In the genomic region with DNA sequence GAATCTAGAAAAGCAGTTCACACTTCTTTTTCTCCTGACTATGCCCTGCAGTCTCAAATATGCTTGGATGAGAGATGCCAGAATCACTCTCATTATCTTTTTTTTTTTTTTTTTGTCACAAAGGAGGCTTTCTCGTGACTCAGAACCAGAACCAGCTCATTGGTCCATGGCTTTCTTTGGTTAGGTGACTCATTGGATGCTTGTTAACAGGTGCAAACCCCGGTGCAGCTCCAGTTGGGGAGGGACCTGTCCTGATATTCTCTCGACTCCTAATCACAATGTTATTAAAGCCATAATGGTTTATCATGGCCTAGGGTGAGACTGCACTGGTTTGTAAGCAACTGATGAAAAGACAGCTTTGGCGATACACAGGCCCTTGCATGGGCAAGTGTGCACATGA, we compare ENCODE assay signal across 27 mouse cellular contexts. TPM values are rescaled to one million over a fixed set of nuclear protein-coding genes. Genes with fewer than 3 reads are reported as not detected.
DNase-seq lines count a peak whose midpoint lies in the region; ATAC-seq and TF ChIP-seq lines count a peak whose summit lies in the region.
"Had no signal": no experiment of that assay in that cellular context is flagged by ENCODE, and none has a peak within 500 bp of the region (broad histone marks: within the 10 kb centered on the region; RNA-seq: fewer than 3 reads in every experiment).

No protein-coding gene starts in this region.

- no peak overlapping the region for H3ac ChIP-seq in C2C12 (ENCODE audit: control insufficient read depth, insufficient read length, low read depth)

- H3K9me3 ChIP-seq in hindbrain, embryonic 16.5 days (ENCODE audit: control insufficient read depth, low read length): peaks cover 2% of the 10 kb centered on the region
- H3K9me3 ChIP-seq: embryonic facial prominence, embryonic 13.5 days; embryonic facial prominence, embryonic 15.5 days had no signal

- H3K9ac ChIP-seq in hindbrain, embryonic 16.5 days (ENCODE audit: low read depth, low read length): no peak overlapping the region
- H3K9ac ChIP-seq: embryonic facial prominence, embryonic 13.5 days; embryonic facial prominence, embryonic 15.5 days; forebrain, embryonic 12.5 days had no signal

- no peak for TF ChIP-seq CTCF in C2C12 (IDR thresholded peaks at IDR 0.05; ENCODE audit: control insufficient read depth, insufficient read depth, insufficient read length)

- no peaks in the 10 kb centered on the region for H3K36me3 ChIP-seq in C2C12 (ENCODE audit: control insufficient read depth, insufficient read depth)
- no peaks in the 10 kb centered on the region for H3K36me3 ChIP-seq in hindbrain, embryonic 16.5 days (ENCODE audit: control insufficient read depth, insufficient read depth, low read length)
- H3K36me3 ChIP-seq: embryonic facial prominence, embryonic 13.5 days; embryonic facial prominence, embryonic 15.5 days; forebrain, embryonic 10.5 days; forebrain, embryonic 12.5 days; G1E had no signal

- no peak overlapping the region for H3K4me2 ChIP-seq in hindbrain, embryonic 16.5 days (ENCODE audit: low read length)
- H3K4me2 ChIP-seq: embryonic facial prominence, embryonic 13.5 days; embryonic facial prominence, embryonic 15.5 days; forebrain, embryonic 12.5 days had no signal

- no peaks in the 10 kb centered on the region; the same call in 1 of the 2 replicates for H3K4me1 ChIP-seq in hindbrain, embryonic 16.5 days (ENCODE audit: control insufficient read depth, insufficient read depth, low read depth, low read length)
- H3K4me1 ChIP-seq: embryonic facial prominence, embryonic 15.5 days had no signal

- DNase-seq in Muller cell, postnatal 12 days (ENCODE audit: inconsistent ontology term): peak; percentile 78
- peak; percentile 57 for DNase-seq in brain, adult 2 months (ENCODE audit: low read depth, low spot score)
- DNase-seq in layer of hippocampus, adult 9-10 months (ENCODE audit: low spot score): no peak
- DNase-seq: adrenal gland, adult 8-10 months; adrenal gland, postnatal 14 days; adrenal gland, postnatal 36 days; B cell, adult 2 months; cerebellum, adult 11 months; cerebellum, adult 18-20 months; cerebellum, adult 8-10 months; cerebellum, adult 9-11 months; cerebellum, postnatal 14 days; cerebellum, postnatal 36 days; embryo, embryonic 11 days had no signal

- ATAC-seq in hindbrain, embryonic 16.5 days: no peak
- ATAC-seq: activated CD4-positive, CD25-positive, alpha-beta regulatory T cell, adult 4 months; forebrain, embryonic 14.5 days; forebrain, embryonic 16.5 days had no signal

- H3K27me3 ChIP-seq in C2C12 (ENCODE audit: control insufficient read depth, insufficient read depth, insufficient read length): no peaks in the 10 kb centered on the region
- no peaks in the 10 kb centered on the region for H3K27me3 ChIP-seq in hindbrain, embryonic 16.5 days (replicated peaks; ENCODE audit: control insufficient read depth, insufficient read depth, low read length)
- H3K27me3 ChIP-seq: embryonic facial prominence, embryonic 13.5 days; embryonic facial prominence, embryonic 15.5 days; forebrain, embryonic 12.5 days had no signal

- no peaks in the 10 kb centered on the region for H3K79me2 ChIP-seq in C2C12 (ENCODE audit: control insufficient read depth, insufficient read depth)

- no peaks in the 10 kb centered on the region for H3K79me3 ChIP-seq in C2C12 (ENCODE audit: low read depth)

- no peak overlapping the region for H3K4me3 ChIP-seq in C2C12 (ENCODE audit: insufficient read depth, poor library complexity, severe bottlenecking)
- H3K4me3 ChIP-seq in hindbrain, embryonic 16.5 days (ENCODE audit: low read length): no peak overlapping the region
- H3K4me3 ChIP-seq: embryonic facial prominence, embryonic 13.5 days; embryonic facial prominence, embryonic 15.5 days; erythroblast, embryonic 14.5 days; forebrain, embryonic 10.5 days; forebrain, embryonic 12.5 days had no signal

- 73% methylated on average over 4 of the region's 4 CpGs for WGBS in hindbrain, embryonic 16.5 days

- H3K27ac ChIP-seq in hindbrain, embryonic 16.5 days (ENCODE audit: low read depth, low read length): no peak overlapping the region
- H3K27ac ChIP-seq: embryonic facial prominence, embryonic 13.5 days; embryonic facial prominence, embryonic 15.5 days; forebrain, embryonic 10.5 days; forebrain, embryonic 12.5 days had no signal

TF ChIP-seq in C2C12, 6 proteins besides CTCF, POLR2A, EP300 and RAD21:
- TF ChIP-seq MYOG (IDR thresholded peaks at IDR 0.05; ENCODE audit: control insufficient read depth, extremely low read depth, insufficient read length) (no peak), MYOD1 (IDR thresholded peaks at IDR 0.05; ENCODE audit: control insufficient read depth, insufficient read length, low read depth) (peak; percentile 85)

RNA-seq across cellular contexts. Expression of gene Clip4, which starts 5.9 kb away (rescaled TPM):
- 1.3 TPM for polyA plus RNA-seq in C2C12 (2012; fragmentation: generic; extraction: Trizol)
- 15.1 and 15.3 TPM in 2 replicates for polyA plus RNA-seq in hindbrain, embryonic 16.5 days (2015; fragmentation: Nextera tagmentation; extraction: Ambion mirVana)
- polyA plus RNA-seq: activated CD4-positive, CD25-positive, alpha-beta regulatory T cell, adult 4 months; erythroblast, embryonic 14.5 days; G1E had no signal

RNA-seq across cellular contexts. Expression of gene Pcare, which starts 21.5 kb away (rescaled TPM):
- not detected for polyA plus RNA-seq in C2C12 (2012; fragmentation: generic; extraction: Trizol)
- polyA plus RNA-seq in hindbrain, embryonic 16.5 days (2015; fragmentation: Nextera tagmentation; extraction: Ambion mirVana): 0.03 TPM in 1 of 2 replicates, not detected in the other
- polyA plus RNA-seq: activated CD4-positive, CD25-positive, alpha-beta regulatory T cell, adult 4 months; brain, embryonic 14.5 days; embryonic facial prominence, embryonic 11.5 days; embryonic facial prominence, embryonic 13.5 days; embryonic facial prominence, embryonic 15.5 days; erythroblast, embryonic 14.5 days; forebrain, embryonic 10.5 days; forebrain, embryonic 12.5 days; forebrain, embryonic 14.5 days; forebrain, embryonic 16.5 days; G1E had no signal
